Mouse (Mus musculus) retina, postnatal 7 days (tissue): ENCODE results near the gene Mmp25.

Source experiments
- DNase-seq: peaks from one replicate; pipeline ENCODE4 v3.0.0-alpha.2; 2012; ENCODE audit warnings: low read depth, low spot score

The Mmp25 gene

DNA sequence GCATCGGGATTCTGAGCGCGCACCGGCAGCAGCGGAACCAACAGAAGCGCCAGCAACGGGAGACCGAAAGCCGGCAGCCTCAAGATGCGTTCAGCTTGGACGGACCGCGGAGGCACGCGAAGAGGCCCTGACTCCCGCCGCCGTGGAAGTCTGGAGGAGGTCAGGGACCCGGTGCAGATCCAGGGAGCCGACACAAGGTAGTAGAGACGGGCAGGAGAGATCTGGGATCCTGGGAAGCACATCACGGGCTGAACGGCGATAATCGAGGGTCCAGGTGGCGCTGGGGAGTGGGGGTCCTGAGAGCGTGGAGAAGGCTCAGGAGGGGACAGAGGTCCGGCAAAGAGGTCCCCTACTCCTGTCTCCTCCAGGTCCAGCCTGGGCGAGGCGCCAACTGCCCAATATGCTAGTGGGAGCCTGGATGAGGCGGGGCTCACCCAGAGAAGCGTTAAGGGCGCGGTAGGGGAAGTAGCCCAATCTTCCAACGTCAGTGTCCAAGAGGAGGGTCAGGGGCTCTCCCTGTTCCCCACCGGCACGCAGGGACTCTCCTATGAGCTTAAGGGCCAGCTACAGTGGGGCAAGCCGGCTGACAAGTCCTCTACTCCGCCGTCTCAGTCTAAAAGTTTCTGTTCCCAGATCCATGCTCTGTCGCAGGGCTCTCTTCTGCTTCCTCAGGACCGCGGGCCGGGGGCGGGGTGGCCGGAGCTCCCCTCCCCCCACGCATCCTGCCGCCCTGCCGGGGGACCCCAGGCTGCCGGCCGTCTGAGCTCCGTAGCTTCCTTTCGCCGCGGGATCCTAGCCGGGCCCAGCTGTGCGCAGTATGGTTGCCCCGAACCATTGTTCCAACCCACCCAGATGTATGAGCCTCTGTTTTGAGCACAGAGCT lies at the start of gene Mmp25:
Gene Mmp25 (minus strand): TSS at position 665 of the 883 bp plus-strand sequence.
- no peak for DNase-seq

DNA sequence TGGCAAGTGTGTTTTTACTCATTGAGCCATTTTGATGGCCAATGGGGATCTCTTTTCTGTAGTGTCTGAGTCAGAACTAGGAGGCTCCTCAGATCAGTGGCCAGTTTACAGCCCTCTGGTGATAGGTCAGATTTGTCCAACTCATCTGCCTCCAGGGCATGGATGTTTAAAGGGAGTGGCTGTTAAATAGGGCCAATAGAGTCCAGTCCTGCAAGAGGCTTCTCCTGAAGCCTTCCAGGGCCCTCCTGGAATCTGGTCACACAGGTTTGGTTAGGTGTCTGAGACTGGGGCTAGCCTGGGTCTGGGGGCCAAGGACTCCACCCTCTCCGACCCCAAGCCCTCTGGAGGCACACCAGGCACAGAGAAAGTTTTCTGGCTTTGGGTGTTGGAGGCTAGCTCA lies 49.4 kb upstream of the Mmp25 start:
- DNase-seq, result no peak

DNA sequence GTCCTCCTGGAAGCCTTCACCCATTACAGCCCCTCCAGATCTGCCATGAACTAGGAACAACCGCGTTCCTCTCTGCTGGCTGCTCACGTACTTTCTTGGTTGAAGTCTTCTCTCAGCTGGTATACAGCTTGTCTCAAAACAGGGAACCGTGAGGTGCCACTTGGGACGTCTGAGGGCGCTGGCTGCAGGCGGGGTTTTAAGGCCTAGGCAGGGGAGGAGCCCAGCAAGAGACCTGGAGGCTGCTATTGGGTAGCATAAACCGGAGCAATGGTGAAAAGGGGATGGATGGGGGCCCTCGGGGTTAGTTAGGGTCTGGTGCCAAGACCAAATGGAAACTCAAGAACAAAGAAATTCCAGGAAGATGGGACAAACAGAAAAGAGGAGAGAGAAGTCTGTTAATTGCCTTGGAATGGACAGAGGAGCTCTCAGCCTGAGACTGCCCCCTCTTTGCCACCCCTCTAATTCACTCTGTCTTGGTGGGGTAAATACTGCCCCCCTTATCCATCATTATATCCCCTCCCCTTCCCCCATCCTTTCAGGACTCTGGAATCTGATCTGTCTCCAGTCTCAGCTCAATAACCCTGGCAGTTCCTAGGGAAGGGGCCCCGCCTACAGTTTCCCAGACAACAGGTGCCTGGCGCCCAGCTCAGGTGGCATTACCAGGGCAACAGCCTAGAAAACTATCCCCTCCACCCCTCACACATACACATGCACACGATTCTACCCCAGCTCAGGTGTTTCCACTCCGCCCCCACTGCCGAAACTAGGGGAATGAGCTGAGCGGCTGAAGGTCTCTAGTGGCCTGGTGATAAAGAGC lies 39.0 kb upstream of the Mmp25 start, which contains the start of gene Cldn9:
Gene Cldn9 (minus strand): TSS at position 171 of the 817 bp plus-strand sequence.
- no peak for DNase-seq

DNA sequence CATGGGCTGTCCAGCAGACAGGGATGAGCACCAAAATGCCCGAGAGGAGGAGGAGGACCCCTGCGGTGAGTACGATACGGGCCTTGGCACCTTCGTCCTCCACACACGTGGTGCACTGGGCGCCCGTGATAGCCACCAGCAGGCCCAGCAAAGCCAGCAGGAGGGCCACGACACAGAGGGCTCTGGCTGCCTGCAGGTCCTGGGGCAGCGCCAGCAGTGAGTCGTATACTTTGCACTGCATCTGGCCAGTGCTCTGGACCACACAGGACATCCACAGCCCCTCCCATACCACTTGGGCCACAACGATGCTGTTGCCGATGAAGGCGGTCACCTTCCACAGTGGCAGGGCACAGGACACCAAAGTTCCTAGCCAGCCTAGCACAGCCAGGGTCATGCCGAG lies 38.1 kb upstream of the Mmp25 start:
- no peak for DNase-seq

DNA sequence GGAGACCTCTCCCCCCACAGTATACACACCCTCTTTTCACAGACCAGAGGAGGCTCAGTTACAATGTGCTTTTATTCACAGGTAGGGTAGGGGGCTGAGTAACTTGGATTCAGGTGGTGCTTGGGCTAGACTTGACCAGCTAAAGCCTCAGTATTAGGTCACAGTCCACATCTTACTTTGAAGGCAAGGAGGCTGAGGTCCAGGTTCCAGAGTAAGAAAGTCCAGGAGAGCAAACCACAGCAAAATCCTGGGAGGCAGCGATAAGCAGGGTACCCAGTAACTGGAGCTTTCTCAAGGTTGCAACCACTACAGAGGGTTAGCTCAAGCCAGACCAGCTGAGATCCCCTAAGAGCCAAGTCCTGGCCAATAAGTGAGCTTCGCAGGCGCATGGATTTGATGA lies 37.5 kb upstream of the Mmp25 start:
- DNase-seq, result no peak

DNA sequence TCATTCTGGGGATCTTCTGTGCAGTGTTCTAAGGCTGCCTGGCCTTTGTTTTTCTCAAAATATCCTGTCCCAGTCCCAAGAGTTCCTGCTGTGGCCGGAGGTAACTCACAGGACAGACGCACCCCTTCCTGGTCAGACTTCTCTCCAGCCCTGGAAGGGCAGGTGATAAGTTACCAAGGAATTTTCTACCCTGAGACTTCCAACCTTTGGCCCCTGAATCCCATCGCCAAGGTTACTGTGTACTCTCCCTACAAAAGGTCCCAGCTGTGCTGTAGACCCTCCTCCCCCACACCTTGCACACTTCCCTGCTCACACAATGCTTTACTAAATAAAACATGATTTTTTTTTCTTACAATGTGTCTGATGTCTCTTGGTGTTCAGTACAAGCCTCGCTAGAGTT lies 37.0 kb upstream of the Mmp25 start:
- no peak for DNase-seq

DNA sequence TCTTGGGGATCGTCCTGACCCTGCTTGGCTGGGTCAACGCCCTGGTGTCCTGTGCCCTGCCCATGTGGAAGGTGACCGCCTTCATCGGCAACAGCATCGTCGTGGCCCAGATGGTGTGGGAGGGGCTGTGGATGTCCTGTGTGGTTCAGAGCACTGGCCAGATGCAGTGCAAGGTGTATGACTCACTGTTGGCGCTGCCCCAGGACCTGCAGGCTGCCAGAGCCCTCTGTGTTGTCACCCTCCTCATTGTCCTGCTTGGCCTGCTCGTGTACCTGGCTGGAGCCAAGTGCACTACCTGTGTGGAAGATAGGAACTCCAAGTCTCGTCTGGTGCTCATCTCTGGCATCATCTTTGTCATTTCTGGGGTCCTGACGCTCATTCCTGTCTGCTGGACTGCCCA lies 36.0 kb upstream of the Mmp25 start:
- no peak for DNase-seq

DNA sequence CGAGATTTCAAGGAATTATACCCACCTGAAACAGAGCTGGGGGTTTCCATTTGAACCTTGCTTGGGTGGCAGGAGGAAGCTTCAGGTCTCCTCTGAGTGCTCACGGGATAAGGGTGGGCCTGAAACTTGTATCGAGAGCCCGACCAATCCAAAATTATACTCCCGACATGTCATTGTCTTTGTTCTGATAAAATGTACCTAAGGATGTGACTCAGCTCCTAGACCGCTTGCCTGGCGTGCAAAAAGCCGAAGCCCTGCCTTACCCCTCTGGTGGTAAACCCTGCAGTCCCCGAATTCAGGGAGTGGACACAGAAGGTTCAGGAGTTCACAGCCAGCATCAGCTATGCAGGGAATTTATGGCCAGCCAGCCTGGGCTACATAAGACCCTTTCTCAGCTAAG lies 35.3 kb upstream of the Mmp25 start:
- DNase-seq, result no peak

DNA sequence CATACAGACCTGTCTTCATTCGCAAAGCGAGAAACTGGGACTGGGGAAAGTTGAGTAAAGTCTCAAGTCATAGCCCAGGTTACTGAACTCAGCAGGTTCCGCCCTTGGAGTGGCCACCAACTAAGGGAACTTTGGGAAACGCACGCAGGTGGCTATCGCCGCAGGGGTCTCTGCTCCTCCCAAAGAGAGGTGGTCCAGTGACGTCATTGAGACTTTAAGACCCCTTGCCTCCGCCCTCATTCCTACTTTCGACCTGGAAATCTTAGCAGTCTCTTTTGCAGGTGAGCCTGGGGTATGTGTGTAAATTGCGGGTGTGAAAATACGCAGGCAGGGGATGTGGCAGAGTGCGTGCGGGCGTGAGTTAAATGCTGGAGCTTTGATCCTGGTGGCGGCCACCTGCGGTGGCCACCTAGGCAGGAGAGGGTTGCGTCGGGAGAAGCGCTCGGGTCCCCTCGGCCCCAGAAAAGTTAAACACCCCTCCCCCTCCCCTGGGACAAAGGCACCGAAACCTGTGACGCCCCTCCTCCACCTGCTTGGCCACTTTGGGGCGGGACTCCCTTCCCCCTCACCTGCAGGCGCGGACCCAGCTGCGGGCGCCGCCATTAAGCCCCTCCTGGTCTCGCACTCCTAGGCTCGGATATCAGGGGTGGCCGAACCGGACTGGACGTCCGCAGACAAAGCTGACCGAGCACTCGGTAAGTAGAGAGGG lies 34.2 kb upstream of the Mmp25 start, which contains the start of gene Cldn6:
Gene Cldn6 (plus strand): TSS at position 123 of the 709 bp plus-strand sequence.
- DNase-seq, result no peak

DNA sequence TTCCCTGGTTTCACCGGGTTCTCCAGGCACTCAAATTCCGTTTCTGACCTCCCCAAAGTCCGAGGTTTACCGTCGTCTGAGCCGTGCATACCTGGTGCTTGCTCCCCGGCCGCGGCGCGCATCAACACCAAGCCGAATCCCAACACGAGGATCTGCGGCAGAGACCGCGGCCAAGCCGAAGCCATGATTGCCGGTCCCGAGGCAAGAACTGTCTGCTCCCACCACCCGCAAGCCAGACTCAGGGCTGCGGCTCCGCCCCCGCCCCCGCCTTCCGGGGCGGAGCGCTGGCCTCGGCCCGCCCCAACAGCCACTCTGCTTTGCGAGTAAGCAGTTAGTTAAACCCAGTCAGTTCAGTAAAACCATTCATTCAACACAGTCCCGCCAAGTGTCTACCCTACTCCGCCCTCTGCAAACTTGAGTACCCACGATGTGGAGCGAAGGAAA lies 32.2 kb upstream of the Mmp25 start, which contains the start of gene Tnfrsf12a:
Gene Tnfrsf12a (minus strand): TSS at position 233 of the 444 bp plus-strand sequence.
- peak; percentile 56 for DNase-seq

DNA sequence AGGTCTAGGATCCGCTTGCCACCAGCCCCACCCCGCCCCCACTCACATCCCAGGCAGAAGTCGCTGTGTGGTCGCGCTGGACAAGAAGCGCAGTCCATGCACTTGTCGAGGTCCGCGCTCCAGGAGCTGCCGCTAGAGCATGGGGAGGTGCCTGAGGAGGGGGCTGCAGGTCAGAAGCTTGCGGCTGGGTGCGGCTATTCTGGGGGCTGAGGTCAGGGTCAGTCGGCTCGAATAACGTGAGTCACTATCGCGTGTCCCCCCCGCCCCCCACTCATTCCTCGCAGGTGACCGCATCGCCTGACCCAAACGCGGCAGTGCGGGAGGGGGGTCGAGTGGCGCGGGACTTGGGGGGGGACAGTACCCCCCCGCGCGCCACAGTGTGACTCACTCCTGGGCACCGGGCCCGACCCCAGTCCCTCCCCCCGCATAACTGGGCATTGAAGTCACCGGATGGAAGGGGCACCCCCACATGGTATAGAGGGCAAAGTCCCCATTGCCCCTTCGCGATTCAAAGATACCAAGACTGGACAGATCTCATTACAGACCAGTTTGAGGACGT lies 31.5 kb upstream of the Mmp25 start:
- no peak for DNase-seq

DNA sequence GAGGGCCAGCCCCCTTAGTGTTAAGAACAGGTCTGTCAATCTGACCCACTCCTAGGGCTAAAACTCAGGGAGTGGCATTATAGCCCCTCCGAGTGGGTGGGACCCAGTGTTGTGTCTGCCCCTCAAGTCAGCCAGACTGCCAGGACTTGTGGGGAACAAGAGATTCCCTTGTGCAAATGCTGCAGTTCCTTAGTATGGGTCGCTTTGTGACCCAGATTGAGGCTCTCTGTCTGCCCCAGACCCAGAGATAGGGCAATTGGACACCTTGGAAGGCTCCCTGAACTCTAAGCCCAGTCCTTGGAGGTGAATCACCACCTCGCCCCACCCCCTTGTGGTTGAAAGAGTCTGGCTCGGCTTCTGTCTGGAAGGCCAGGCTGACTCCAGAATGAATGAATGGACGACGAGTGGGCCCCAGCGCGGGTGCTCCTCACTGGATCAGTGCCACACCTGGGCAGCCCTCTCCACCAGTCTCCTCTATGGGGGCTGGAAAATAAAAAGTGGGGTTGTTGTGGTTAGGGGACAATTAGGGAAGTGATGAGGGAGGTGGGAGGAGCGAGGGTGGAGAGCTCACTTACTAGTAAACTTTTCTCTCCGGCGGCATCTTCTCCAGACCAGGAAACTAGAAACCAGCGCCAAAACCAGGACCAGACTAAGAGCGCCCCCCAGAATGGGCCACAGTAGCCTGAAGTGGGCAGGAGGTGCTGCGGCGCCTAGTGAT lies 30.6 kb upstream of the Mmp25 start:
- DNase-seq, result no peak

DNA sequence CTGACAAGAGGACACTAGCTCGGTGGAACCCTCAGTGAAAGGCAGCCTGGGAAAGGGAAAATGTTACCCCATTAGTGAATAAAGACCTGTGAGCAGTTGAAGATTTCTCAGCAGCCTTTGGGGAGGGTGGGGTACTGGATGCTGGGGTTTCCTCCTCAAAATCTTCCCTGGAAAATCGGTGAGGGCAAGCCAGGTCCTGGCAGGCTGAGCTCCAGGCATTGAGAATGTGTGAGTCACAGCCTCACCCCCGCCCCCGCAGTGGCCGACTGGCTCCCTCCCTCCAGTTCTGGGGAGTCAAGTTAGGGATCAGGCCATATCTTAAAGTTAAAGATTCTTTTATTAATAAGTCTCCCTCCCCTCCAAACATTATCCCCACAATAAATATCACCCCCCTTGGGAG lies 30.1 kb upstream of the Mmp25 start:
- DNase-seq, result no peak

DNA sequence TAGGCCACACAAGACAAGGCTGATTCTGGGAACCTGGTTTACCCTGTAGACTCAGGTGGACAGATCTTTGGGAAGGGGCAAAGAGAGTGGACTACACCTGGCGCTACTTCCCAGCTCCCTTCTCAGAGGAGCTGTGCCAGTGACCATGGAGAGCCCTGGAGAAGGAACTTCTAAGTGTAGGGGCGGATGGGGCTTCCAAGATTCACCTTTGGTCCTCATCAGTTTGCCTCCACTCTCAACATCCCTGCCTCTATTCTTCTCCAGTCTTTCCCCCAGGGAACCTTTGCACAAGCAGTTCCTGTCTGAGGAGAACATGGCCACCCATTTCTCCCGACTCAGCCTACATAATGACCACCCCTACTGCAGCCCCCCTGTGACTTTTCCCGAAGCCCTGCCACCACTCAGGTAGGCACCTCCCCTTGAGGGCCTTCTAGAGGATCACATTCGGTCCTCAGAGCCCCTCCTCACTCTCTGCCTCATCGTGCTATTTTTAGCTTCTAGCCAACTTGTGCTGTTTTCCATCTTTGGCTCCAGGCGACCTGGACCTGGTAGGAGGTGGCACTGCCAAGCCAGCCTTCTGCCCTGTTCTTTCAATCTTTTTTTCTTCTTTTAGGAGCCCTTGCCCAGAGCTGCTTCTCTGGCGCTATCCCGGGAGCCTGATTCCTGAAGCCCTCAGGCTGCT lies 29.3 kb upstream of the Mmp25 start:
- no peak for DNase-seq

DNA sequence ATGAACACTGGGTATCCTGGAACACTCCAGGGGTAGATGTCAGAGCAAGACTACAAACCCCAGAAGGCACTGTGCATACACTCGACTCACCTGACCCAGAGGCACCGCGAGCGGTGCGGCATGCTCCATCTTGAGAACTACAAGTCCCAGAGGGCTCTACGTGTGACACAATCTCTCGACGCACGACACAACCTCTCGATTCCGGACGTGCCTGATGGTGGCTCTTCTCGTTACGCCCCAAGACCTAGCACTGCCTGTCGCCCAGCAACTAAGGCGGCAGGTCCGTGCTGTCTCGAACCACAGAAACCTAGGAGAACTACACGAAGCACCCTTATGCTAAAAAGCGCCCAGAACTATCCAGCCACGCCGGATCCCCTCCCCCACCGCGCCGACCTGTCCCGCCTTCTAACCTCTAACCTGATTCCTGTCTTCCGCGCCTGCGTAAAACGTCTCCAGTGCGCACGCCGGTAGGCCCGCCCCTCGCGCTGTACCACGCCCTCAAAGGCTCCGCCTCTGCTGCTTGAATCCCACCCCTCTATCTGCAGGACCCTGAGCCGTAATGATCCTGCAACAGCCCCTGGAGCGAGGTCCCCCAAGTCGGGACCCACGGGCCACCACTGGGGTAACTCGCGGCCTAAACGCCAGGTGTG lies 28.5 kb upstream of the Mmp25 start, which contains the start of the genes Hcfc1r1 and Thoc6:
Gene Hcfc1r1 (plus strand): TSS at position 173 of the 650 bp plus-strand sequence.
Gene Thoc6 (minus strand): TSS at position 459 of the 650 bp plus-strand sequence.
- peak; percentile 87 for DNase-seq

DNA sequence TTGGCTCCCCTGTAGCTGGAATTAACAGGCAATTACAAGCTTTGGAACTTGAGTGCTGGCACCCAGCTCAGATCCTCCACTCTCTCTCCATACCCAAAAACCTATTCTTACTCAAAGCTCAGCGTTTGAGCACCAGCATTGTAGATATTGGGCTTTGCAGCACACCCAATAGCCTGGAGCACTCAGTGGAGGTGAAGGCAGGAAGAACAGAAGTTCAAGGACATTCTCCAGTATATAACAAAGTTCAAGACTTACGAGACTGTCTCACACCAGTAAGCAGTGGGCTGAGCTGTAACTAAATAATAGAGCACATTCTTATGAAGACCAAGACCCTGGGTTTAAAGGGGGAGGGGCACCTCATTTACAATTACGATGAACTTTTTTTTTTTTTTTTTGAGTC lies 27.7 kb upstream of the Mmp25 start:
- no peak for DNase-seq

DNA sequence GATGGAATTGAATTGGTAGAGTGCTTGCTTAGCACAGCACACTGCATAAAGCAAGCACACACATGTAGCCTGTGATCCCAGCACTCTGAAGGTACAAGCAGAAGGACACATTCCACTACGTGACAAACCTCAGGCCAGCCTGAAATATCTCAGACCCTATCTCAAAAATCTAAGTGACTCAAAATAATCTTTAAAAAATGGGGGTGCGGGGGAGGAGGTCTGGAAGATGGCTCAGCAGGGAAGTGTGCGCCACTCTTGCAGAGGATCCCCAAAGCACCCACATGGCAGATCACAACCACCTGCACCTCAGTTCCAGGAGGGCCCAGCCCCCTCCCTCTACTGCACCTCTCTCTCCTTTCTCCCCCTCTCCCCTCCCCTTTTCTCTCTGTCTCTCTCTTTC lies 26.4 kb upstream of the Mmp25 start:
- DNase-seq, result no peak

DNA sequence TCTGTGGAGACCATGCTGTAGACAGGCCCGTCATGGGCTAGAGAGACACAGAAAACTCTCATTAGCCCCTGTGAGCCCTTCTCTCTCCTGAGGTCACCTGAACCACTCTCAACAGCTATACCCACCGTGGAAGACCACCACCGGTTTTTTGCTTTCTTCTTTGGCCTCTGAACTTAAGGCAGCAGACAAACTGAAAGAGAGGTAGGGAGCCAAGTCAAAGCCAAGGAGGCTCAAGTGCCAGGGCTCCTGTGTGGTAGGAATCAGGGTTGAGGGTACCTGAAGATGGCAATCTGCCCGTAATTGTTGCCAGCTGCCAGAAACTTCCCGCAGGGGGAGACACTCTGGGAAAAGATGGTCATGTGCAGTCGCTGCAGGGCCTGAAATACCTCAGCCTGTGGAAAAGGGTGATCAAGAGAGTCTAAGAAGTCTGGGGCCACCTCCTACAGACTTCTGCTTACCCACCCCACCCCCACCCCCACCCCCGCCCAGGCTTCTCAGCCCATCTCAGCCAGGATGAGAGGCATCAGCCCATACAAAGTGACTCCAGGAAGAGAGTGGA lies 25.5 kb upstream of the Mmp25 start:
- no peak for DNase-seq

DNA sequence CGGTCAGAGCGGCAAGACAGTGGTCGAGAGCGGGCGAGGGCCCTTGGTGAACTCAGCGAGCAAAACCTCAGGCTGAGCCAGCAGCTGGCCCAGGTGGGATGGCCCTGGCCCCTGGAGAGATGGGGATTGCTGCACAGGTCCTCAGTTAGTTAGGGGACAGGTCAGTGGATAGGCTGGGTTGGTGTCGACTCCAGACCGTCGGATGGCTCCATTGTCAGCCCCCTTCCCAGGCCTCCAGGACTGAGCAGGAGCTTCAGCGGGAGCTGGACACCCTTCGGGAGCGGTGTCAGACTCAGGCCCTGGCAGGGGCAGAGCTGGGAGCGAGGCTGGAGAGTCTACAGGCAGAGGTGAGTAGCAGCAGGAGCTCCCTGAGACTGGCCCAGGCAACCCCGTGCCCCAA lies 20.4 kb upstream of the Mmp25 start:
- DNase-seq, result no peak
